Mouse (Mus musculus): Measurements from ENCODE around the gene Gm20449.
"Not testable (repeated sequence)": the region's sequence is repeated elsewhere in the genome, so short reads cannot be mapped to it uniquely, and the experiment has no call there.

GRCm38 (mm10) chr7:41448596-41448995 is 50.6 kb downstream of the Gm20449 start, which contains the start of gene Vmn2r57:
- TF ChIP-seq CTCF (IDR thresholded peaks at IDR 0.05; ENCODE audit: control insufficient read depth, insufficient read depth, insufficient replicate concordance, low read depth, low read length); POLR2A (IDR thresholded peaks at IDR 0.05; ENCODE audit: control insufficient read depth, low read depth, low read length): not testable (repeated sequence)

Data from testis, adult 2 months (tissue).